1 mouse cellular context compared by ENCODE assay signal in genomic region chr1:95748940-95749339, GRCm38 (mm10).
TF ChIP-seq lines count a peak whose summit lies in the region.

No protein-coding gene starts in this region.

TF ChIP-seq in MEL, 35 proteins besides CTCF, POLR2A, EP300 and RAD21 (continued from another document):
- TF ChIP-seq GABPA (IDR thresholded peaks at IDR 0.05; ENCODE audit: low read depth, low read length) = no peak
- 0 out of 2 replicates have a peak, but pooled peaks have one; percentile 7 for TF ChIP-seq ZC3H11A (IDR thresholded peaks at IDR 0.05; ENCODE audit: low read depth, low read length)
